In the genomic region with DNA sequence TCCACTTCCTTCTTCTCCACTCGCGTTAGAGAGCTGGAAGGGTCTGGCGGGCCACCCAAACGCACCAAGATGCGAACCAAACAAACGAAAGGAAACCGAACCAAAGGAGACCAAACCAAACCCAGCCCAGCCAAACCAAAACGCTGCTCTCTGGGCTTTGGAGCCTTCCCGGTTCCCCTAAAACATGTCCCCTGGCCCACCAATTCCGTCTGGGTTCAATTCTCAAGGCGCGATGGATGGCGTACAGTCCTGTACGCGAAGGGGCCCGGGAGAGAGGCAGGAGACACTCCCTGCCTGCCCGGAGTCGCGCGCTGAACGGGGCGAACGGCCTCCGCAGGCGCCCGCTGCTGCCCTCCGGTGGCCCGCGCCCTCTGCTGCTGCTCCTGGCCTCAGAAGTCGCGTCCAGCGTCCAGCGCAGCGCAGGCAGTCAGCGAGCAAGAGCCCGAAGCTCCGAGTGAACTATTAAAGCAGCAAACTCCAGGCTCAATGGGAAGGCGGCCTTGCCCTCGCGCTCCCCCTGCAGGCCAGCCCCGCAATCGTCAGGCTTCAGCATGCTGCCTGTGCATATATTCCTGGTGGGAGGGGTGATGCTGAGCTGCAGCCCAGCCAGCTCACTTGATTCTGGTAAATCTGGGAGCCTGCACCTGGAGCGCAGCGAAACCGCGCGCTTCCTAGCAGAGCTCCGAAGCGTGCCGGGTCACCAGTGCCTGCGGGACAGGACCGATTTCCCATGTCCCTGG, we compare ENCODE assay signal across 11 mouse cellular contexts. TPM values are rescaled to one million over a fixed set of nuclear protein-coding genes. Genes with fewer than 3 reads are reported as not detected.
DNase-seq lines count a peak whose midpoint lies in the region; ATAC-seq and TF ChIP-seq lines count a peak whose summit lies in the region.
"Not testable (repeated sequence)": the region's sequence is repeated elsewhere in the genome, so short reads cannot be mapped to it uniquely, and the experiment has no call there.
"Had no signal": no experiment of that assay in that cellular context is flagged by ENCODE, and none has a peak within 500 bp of the region (broad histone marks: within the 10 kb centered on the region; RNA-seq: fewer than 3 reads in every experiment).

A gene (plus strand): TSS at position 552 of the 740 bp plus-strand sequence.

- not testable (repeated sequence) for H3K27me3 ChIP-seq in stomach, postnatal 0 days (ENCODE audit: control insufficient read depth, insufficient read depth, low read length)

- not testable (repeated sequence) for ATAC-seq in stomach, postnatal 0 days (ENCODE audit: low FRiP score, low TSS enrichment)

- DNase-seq in adrenal gland, postnatal 4 days (ENCODE audit: low spot score in 2 of 2) = peak; percentile 34 to 37
- DNase-seq in frontal cortex, postnatal 14 days (ENCODE audit: low spot score in 2 of 2) = peak; percentile 70 to 76
- peak; percentile 86 to 90 for DNase-seq in heart, postnatal 10 days
- peak; percentile 49 to 63 for DNase-seq in kidney, postnatal 4 days
- peak; percentile 20 to 41 for DNase-seq in left cerebral cortex, postnatal 14 days (ENCODE audit: low spot score in 2 of 2)
- peak; percentile 74 to 77 for DNase-seq in natural killer cell, adult 2 months (ENCODE audit: low spot score in 2 of 2)
- not testable (repeated sequence) for DNase-seq in stomach, postnatal 0 days (ENCODE audit: low spot score)

- peak; percentile 47 for TF ChIP-seq CTCF in stomach, postnatal 0 days (IDR thresholded peaks at IDR 0.05; ENCODE audit: low read depth)

- not testable (repeated sequence) for H3K9ac ChIP-seq in stomach, postnatal 0 days (ENCODE audit: low read length)

- H3K36me3 ChIP-seq in stomach, postnatal 0 days (ENCODE audit: control insufficient read depth, insufficient read depth, low read length) = not testable (repeated sequence)

- not testable (repeated sequence) for H3K4me1 ChIP-seq in stomach, postnatal 0 days (replicated peaks; ENCODE audit: control insufficient read depth, insufficient read depth)

- intact Hi-C loops in heart, postnatal 10 days (cut with DNase I); left cerebral cortex, postnatal 14 days (cut with DNase I): not testable (repeated sequence)

- not testable (repeated sequence) for H3K4me2 ChIP-seq in stomach, postnatal 0 days (replicated peaks; ENCODE audit: low read depth)

- TF ChIP-seq EP300 in stomach, postnatal 0 days (optimal IDR thresholded peaks at IDR 0.05) = not testable (repeated sequence)

- not testable (repeated sequence) for H3K4me3 ChIP-seq in stomach, postnatal 0 days (ENCODE audit: low read depth, low read length)

- H3K9me3 ChIP-seq in stomach, postnatal 0 days (ENCODE audit: control insufficient read depth, low read length) = not testable (repeated sequence)

- H3K27ac ChIP-seq in stomach, postnatal 0 days (replicated peaks) = not testable (repeated sequence)

- WGBS in stomach, postnatal 0 days = 0% methylated on average over 7 of the region's 52 CpGs

RNA-seq across cellular contexts. Expression of the gene that starts here (rescaled TPM):
- total RNA-seq in adrenal gland, postnatal 4 days (2021) = not detected
- not detected for total RNA-seq in heart, postnatal 10 days (2021)
- total RNA-seq in left cerebral cortex, postnatal 14 days (2021) = not detected
- polyA plus RNA-seq in stomach, postnatal 0 days (2015; fragmentation: Nextera tagmentation; extraction: Ambion mirVana) = not detected in 2 replicates
- total RNA-seq: megakaryocyte progenitor cell, adult 5-6 weeks had no signal
- polyA plus RNA-seq: forebrain, embryonic 12.5 days; hindbrain, embryonic 10.5 days; limb, embryonic 10.5 days had no signal

Comparison
In these comparisons a context has a peak if more than half of its experiments do, and no peak if none do; other contexts are left out.
1. Peak in DNase-seq in adrenal gland, postnatal 4 days; RNA of the gene not detected or under 1 TPM.
2. Peak in DNase-seq in heart, postnatal 10 days; RNA of the gene not detected or under 1 TPM.
3. Peak in DNase-seq in left cerebral cortex, postnatal 14 days; RNA of the gene not detected or under 1 TPM.